Mouse (Mus musculus): ENCODE data around the gene Ank3. TPM values are rescaled to one million over a fixed set of nuclear protein-coding genes. Genes with fewer than 3 reads are reported as not detected.

The Ank3 gene
- polyA plus RNA-seq, 1 experiment from 2014 or later, result 47.6 TPM

DNA sequence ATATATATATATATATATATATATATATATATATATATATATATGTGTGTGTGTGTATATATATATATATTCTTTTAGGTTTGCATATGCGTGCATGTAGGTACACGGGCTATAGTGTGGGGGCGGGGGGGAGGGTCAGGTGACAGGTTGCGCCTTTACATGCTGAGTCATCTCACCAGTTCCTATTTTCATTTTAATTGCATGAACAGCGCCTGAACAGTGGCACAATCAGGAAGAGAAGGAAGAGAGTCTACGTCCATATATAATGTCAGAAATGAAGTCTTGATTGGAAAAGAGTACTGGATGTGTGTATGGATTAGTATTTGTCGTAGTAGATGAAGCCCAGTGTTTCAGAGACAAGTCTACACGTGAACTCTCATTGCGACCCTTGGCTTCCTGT, 459.4 kb downstream of the Ank3 start:
- no peak overlapping the region for H3K9ac ChIP-seq (replicated peaks; ENCODE audit: low read length)
- ATAC-seq (ENCODE audit: low FRiP score, low TSS enrichment), result no peak
- H3K4me2 ChIP-seq (replicated peaks; ENCODE audit: low read depth, low read length), result no peak overlapping the region
- H3K27ac ChIP-seq (ENCODE audit: low read length), result no peak overlapping the region
- no peaks in the 10 kb centered on the region for H3K9me3 ChIP-seq (ENCODE audit: low read length)
- no peaks in the 10 kb centered on the region for H3K27me3 ChIP-seq (ENCODE audit: insufficient read depth, low read length)
- H3K4me3 ChIP-seq (ENCODE audit: low read length), result no peak overlapping the region
- no peaks in the 10 kb centered on the region for H3K36me3 ChIP-seq (ENCODE audit: insufficient read depth, low read length)
- WGBS, result 81% methylated on average over 9 of the region's 9 CpGs
- H3K4me1 ChIP-seq (ENCODE audit: insufficient read depth, low read length), result 0 out of 2 replicates have a peak, but pooled peaks cover 6% of the 10 kb centered on the region

DNA sequence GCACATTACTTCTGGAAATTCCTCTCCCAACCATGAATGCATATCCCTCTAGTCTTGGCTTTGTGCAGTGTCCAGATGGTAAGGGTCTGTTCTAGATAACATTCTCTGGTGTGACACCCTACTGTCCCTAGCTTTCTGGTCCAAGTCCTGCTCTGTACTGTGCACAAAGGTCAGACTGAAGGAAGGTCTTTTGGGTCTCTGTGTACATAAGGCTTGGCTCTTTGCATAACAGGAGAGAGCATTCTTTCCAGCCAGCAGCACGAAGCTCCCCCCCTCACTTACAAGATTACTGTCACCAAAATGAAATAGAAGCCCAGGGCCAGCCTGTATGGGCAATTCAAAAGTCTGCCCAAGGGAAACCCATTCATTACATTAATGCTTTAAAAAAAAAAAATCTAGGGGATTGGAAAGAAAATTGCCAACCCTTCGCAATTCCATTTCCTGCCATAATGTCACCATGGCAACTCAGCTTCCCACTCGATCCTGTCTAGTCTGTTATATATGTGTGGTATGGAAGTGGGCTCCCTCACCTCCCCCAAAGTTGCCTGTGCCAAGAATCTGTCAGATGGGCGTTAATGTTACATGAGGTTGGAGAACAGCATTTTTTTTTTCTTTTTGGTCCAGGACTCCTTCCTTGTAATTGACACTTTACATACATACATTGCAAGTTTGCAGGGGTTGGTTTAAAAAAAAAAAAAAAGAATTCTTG, 460.5 kb downstream of the Ank3 start:
- no peak for ATAC-seq (ENCODE audit: low FRiP score, low TSS enrichment)
- no peaks in the 10 kb centered on the region for H3K9me3 ChIP-seq (ENCODE audit: low read length)
- no peak overlapping the region for H3K9ac ChIP-seq (replicated peaks; ENCODE audit: low read length)
- H3K27me3 ChIP-seq (ENCODE audit: insufficient read depth, low read length), result no peaks in the 10 kb centered on the region
- H3K4me1 ChIP-seq (ENCODE audit: insufficient read depth, low read length), result 0 out of 2 replicates have a peak, but pooled peaks cover 6% of the 10 kb centered on the region
- H3K4me2 ChIP-seq (replicated peaks; ENCODE audit: low read depth, low read length), result no peak overlapping the region
- H3K4me3 ChIP-seq (ENCODE audit: low read length), result no peak overlapping the region
- H3K27ac ChIP-seq (ENCODE audit: low read length), result no peak overlapping the region
- WGBS, result 37% methylated on average over 4 of the region's 4 CpGs
- H3K36me3 ChIP-seq (ENCODE audit: insufficient read depth, low read length), result no peaks in the 10 kb centered on the region

DNA sequence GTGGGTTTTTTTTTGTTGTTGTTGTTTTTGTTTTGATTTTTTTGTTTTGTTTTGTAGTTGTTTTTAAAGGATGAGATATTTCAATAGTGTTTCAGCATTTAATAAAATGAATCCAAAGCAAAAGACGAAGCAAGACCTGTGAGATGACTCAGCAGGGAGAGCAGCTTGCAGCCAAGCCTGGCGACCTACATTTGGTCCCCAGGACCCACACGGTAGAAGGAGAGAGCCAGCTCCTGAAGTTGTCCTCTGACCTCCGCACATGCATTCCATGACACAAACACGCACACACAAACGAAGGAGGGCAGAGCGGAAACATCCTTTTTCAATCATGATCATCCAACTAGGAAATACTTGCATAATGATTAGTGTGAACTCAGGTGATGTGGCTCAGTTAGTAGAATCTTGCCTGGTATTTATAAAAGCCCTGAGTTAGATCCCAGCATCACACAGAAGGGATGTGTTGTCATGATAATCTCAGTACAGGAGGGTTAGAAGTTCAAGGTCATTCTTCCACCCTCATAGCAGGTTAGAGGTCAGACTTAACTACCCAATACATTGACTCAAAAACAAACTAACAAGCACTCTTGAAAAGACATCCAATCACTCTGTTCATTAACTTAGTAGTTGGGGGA, 461.4 kb downstream of the Ank3 start:
- H3K27ac ChIP-seq (ENCODE audit: low read length), result no peak overlapping the region
- H3K9ac ChIP-seq (replicated peaks; ENCODE audit: low read length), result no peak overlapping the region
- 0 out of 2 replicates have a peak, but pooled peaks cover 6% of the 10 kb centered on the region for H3K4me1 ChIP-seq (ENCODE audit: insufficient read depth, low read length)
- 82% methylated on average over 7 of the region's 7 CpGs for WGBS
- no peaks in the 10 kb centered on the region for H3K27me3 ChIP-seq (ENCODE audit: insufficient read depth, low read length)
- no peak for ATAC-seq (ENCODE audit: low FRiP score, low TSS enrichment)
- no peak overlapping the region for H3K4me3 ChIP-seq (ENCODE audit: low read length)
- no peaks in the 10 kb centered on the region for H3K36me3 ChIP-seq (ENCODE audit: insufficient read depth, low read length)
- H3K4me2 ChIP-seq (replicated peaks; ENCODE audit: low read depth, low read length), result no peak overlapping the region
- H3K9me3 ChIP-seq (ENCODE audit: low read length), result no peaks in the 10 kb centered on the region

DNA sequence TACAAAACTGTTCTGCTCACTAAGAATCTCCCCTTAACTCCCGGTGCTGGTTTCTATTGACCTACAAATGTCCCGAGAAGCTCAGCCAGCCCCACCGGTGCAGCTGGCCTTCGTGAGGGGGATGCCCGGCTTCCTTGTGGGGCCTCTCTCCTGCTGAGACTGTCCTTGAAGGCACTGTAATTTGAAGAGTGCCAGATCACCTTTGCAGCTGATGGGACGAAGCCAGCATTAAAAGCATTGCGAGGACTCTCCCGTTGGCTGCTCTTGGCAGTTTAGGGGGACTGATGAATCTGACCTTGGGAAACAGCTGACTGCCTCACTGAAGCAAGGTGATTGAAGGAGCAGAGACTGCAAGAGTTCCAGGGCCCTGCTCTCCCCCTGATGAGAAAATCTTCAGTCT, 464.3 kb downstream of the Ank3 start:
- WGBS, result 38% methylated on average over 8 of the region's 8 CpGs
- H3K4me2 ChIP-seq (replicated peaks; ENCODE audit: low read depth, low read length), result no peak overlapping the region
- H3K4me3 ChIP-seq (ENCODE audit: low read length), result no peak overlapping the region
- H3K36me3 ChIP-seq (ENCODE audit: insufficient read depth, low read length), result no peaks in the 10 kb centered on the region
- no peaks in the 10 kb centered on the region for H3K9me3 ChIP-seq (ENCODE audit: low read length)
- no peak overlapping the region for H3K27ac ChIP-seq (ENCODE audit: low read length)
- ATAC-seq (ENCODE audit: low FRiP score, low TSS enrichment), result no peak
- no peaks in the 10 kb centered on the region for H3K27me3 ChIP-seq (ENCODE audit: insufficient read depth, low read length)
- no peak overlapping the region for H3K9ac ChIP-seq (replicated peaks; ENCODE audit: low read length)
- H3K4me1 ChIP-seq (ENCODE audit: insufficient read depth, low read length), result 0 out of 2 replicates have a peak, but pooled peaks cover 6% of the 10 kb centered on the region

DNA sequence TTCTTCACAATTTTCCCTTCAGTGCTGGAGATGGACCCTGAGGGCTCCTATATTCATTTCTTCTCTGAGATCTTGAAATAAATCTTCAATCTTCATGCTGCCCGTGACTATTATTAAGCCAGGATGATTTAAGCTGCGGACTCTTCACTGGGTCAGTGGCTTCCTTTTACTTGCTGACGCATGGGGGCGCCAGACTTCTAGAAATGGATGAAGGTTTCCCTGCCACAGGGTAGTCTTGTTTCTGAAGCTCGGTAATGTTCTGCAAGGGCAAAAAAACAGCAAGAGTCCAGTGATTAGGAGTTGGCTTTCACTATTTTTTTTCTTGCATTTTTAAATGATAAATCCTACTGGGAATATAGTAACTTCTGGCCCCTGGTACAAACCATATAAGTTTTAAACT, 471.8 kb downstream of the Ank3 start:
- WGBS, result 7% methylated on average over 5 of the region's 5 CpGs
- ATAC-seq (ENCODE audit: low FRiP score, low TSS enrichment), result peak; percentile 54; the same call in 1 of the 2 replicates
- Histone ChIP-seq H3K27ac (ENCODE audit: low read length) (no peak overlapping the region), H3K27me3 (ENCODE audit: insufficient read depth, low read length) (no peaks in the 10 kb centered on the region), H3K36me3 (ENCODE audit: insufficient read depth, low read length) (0 out of 2 replicates have a peak, but pooled peaks cover 3% of the 10 kb centered on the region), H3K9ac (replicated peaks; ENCODE audit: low read length) (no peak overlapping the region), H3K4me2 (replicated peaks; ENCODE audit: low read depth, low read length) (no peak overlapping the region), H3K4me1 (ENCODE audit: insufficient read depth, low read length) (no peaks in the 10 kb centered on the region), H3K4me3 (ENCODE audit: low read length) (no peak overlapping the region), H3K9me3 (ENCODE audit: low read length) (no peaks in the 10 kb centered on the region)

DNA sequence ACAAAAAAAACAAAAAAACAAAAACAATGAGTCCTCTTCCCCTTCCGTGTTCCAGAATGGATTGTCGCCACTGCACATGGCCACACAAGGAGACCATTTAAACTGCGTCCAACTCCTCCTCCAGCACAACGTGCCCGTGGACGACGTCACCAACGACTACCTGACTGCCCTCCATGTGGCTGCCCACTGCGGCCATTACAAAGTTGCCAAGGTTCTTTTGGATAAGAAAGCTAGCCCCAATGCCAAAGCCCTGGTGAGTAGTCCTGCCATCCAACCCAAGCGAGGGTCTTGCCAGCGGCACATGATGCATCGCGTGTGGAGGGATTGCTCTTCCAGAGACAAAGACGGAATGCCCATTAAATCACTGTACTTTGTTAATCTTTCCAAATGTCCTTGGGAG, 472.4 kb downstream of the Ank3 start:
- 88% methylated on average over 14 of the region's 14 CpGs for WGBS
- Histone ChIP-seq H3K4me1 (ENCODE audit: insufficient read depth, low read length) (no peaks in the 10 kb centered on the region), H3K4me3 (ENCODE audit: low read length) (no peak overlapping the region), H3K36me3 (ENCODE audit: insufficient read depth, low read length) (0 out of 2 replicates have a peak, but pooled peaks cover 3% of the 10 kb centered on the region), H3K4me2 (replicated peaks; ENCODE audit: low read depth, low read length) (no peak overlapping the region), H3K27ac (ENCODE audit: low read length) (no peak overlapping the region), H3K9ac (replicated peaks; ENCODE audit: low read length) (no peak overlapping the region), H3K27me3 (ENCODE audit: insufficient read depth, low read length) (no peaks in the 10 kb centered on the region), H3K9me3 (ENCODE audit: low read length) (no peaks in the 10 kb centered on the region)
- ATAC-seq (ENCODE audit: low FRiP score, low TSS enrichment), result no peak

DNA sequence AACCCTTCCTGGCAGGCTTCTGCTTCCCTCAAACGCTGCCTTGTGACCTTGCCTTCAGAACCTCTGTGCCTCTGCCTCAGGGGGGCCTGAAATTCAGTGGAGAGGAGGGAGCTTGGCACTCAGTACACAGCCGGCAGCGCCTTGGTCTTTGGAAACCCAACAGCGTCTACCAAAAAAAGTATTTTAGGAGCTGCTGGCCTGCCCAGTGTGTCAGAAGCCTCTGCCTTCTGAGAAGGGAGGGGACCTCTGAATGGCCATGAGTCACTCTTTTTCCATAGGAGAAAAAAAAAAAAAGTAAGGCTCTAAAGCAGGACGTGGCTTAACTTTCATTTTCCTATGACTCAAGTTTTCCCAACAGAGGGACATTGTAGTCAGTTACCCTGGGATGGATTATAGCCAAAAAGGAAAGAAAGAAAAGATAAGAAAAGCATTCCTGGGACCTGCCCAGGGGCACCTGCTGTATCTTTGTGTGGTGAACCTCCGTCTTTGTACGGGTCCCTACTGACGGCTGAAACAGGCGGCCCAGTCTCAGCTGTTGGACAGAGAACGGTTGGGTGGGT, 473.7 kb downstream of the Ank3 start:
- H3K27ac ChIP-seq (ENCODE audit: low read length), result no peak overlapping the region
- H3K4me3 ChIP-seq (ENCODE audit: low read length), result no peak overlapping the region
- ATAC-seq (ENCODE audit: low FRiP score, low TSS enrichment), result no peak; the same call in 1 of the 2 replicates
- WGBS, result 64% methylated on average over 10 of the region's 10 CpGs
- H3K4me1 ChIP-seq (ENCODE audit: insufficient read depth, low read length), result no peaks in the 10 kb centered on the region
- H3K27me3 ChIP-seq (ENCODE audit: insufficient read depth, low read length), result no peaks in the 10 kb centered on the region
- H3K9ac ChIP-seq (replicated peaks; ENCODE audit: low read length), result no peak overlapping the region
- H3K36me3 ChIP-seq (ENCODE audit: insufficient read depth, low read length), result 0 out of 2 replicates have a peak, but pooled peaks cover 3% of the 10 kb centered on the region
- no peaks in the 10 kb centered on the region for H3K9me3 ChIP-seq (ENCODE audit: low read length)
- H3K4me2 ChIP-seq (replicated peaks; ENCODE audit: low read depth, low read length), result no peak overlapping the region

DNA sequence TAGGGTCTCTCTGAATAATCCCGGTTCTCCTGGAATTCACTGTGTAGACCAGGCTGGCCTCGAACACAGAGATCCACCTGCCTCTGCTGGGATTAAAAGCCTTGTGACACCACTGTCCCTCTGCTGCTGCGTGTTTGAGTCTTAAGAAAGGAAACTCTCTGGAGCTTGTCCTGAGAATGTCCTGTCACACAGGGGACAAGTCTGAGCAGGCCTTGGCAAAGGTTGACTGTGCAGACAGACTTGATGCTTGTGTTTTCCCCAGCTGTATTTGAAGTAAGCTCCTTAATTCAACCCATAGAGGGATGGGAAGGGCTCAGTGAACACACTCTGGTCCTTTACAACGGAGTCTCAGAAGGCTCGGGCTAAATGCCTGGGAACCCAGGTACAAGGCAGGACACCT, 474.3 kb downstream of the Ank3 start:
- Histone ChIP-seq H3K9me3 (ENCODE audit: low read length) (no peaks in the 10 kb centered on the region), H3K9ac (replicated peaks; ENCODE audit: low read length) (no peak overlapping the region), H3K27me3 (ENCODE audit: insufficient read depth, low read length) (no peaks in the 10 kb centered on the region), H3K36me3 (ENCODE audit: insufficient read depth, low read length) (0 out of 2 replicates have a peak, but pooled peaks cover 3% of the 10 kb centered on the region), H3K4me2 (replicated peaks; ENCODE audit: low read depth, low read length) (no peak overlapping the region), H3K4me1 (ENCODE audit: insufficient read depth, low read length) (no peaks in the 10 kb centered on the region), H3K27ac (ENCODE audit: low read length) (no peak overlapping the region), H3K4me3 (ENCODE audit: low read length) (no peak overlapping the region)
- WGBS, result 87% methylated on average over 5 of the region's 5 CpGs
- ATAC-seq (ENCODE audit: low FRiP score, low TSS enrichment), result no peak

DNA sequence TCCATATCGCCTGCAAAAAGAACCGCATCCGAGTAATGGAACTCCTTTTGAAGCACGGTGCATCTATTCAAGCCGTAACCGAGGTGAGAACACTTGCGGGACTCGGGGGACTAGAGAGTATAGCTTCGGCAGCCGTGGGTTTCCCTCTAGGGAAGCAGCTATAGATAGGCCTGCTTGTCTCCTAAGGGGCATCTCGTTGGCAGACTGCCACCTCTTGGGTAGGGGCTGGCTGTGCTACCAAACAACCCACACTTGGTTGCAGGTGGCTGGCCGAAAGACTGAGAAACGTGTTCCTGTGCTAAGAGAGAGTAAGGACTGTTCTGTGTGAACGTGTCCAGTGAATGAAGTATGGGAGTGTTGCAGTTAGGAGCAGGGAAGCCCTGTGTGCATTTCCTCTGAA, 476.2 kb downstream of the Ank3 start:
- Histone ChIP-seq H3K4me3 (ENCODE audit: low read length) (no peak overlapping the region), H3K4me2 (replicated peaks; ENCODE audit: low read depth, low read length) (no peak overlapping the region)
- no peak for ATAC-seq (ENCODE audit: low FRiP score, low TSS enrichment)

More for the DNA sequence above, 476.2 kb downstream of the Ank3 start:
- H3K9me3 ChIP-seq (ENCODE audit: low read length), result no peaks in the 10 kb centered on the region
- no peaks in the 10 kb centered on the region for H3K27me3 ChIP-seq (ENCODE audit: insufficient read depth, low read length)
- 86% methylated on average over 14 of the region's 14 CpGs for WGBS
- no peaks in the 10 kb centered on the region for H3K4me1 ChIP-seq (ENCODE audit: insufficient read depth, low read length)
- no peak overlapping the region for H3K27ac ChIP-seq (ENCODE audit: low read length)
- H3K36me3 ChIP-seq (ENCODE audit: insufficient read depth, low read length), result 0 out of 2 replicates have a peak, but pooled peaks cover 5% of the 10 kb centered on the region
- H3K9ac ChIP-seq (replicated peaks; ENCODE audit: low read length), result no peak overlapping the region
